Mouse (Mus musculus) layer of hippocampus, adult 9-11 months (tissue): ENCODE data around the gene 3110009E18Rik.

ENCODE experiments used
- DNase-seq: peaks from one replicate; pipeline ENCODE4 v3.0.0; 2022

Gene 3110009E18Rik

GRCm38 (mm10) chr1:120198942-120199341, 78.0 kb downstream of the 3110009E18Rik start:
- DNase-seq = no peak

- no peak for DNase-seq
These were observed 81.6 kb downstream of the 3110009E18Rik start for GRCm38 (mm10) chr1:120202542-120202941.

- no peak for DNase-seq
These were observed 82.8 kb downstream of the 3110009E18Rik start for GRCm38 (mm10) chr1:120203836-120204235.

- DNase-seq = no peak
These were observed 83.8 kb downstream of the 3110009E18Rik start for GRCm38 (mm10) chr1:120204834-120205233.

GRCm38 (mm10) chr1:120207568-120207967, 86.6 kb downstream of the 3110009E18Rik start:
- DNase-seq = peak; percentile 64

- DNase-seq = no peak
These were observed 87.7 kb downstream of the 3110009E18Rik start for GRCm38 (mm10) chr1:120208502-120209230.

GRCm38 (mm10) chr1:120220841-120221240, 99.9 kb downstream of the 3110009E18Rik start:
- no peak for DNase-seq

GRCm38 (mm10) chr1:120221285-120221684, 100.3 kb downstream of the 3110009E18Rik start:
- DNase-seq = no peak

- DNase-seq = no peak
These were observed 102.6 kb downstream of the 3110009E18Rik start for GRCm38 (mm10) chr1:120223613-120224012.

GRCm38 (mm10) chr1:120229723-120230471, 108.9 kb downstream of the 3110009E18Rik start:
- DNase-seq = no peak

GRCm38 (mm10) chr1:120231334-120231733, 110.3 kb downstream of the 3110009E18Rik start:
- DNase-seq = peak; percentile 36

- no peak for DNase-seq
These were observed 111.2 kb downstream of the 3110009E18Rik start for GRCm38 (mm10) chr1:120232170-120232569.

GRCm38 (mm10) chr1:120235631-120236215, 114.7 kb downstream of the 3110009E18Rik start:
- no peak for DNase-seq

- peak; percentile 37 for DNase-seq
These were observed 115.4 kb downstream of the 3110009E18Rik start for GRCm38 (mm10) chr1:120236424-120236823.

- no peak for DNase-seq
These were observed 116.1 kb downstream of the 3110009E18Rik start for GRCm38 (mm10) chr1:120237068-120237467.
